Mouse (Mus musculus): Measurements from ENCODE around the gene Mapk8ip1. TPM values are rescaled to one million over a fixed set of nuclear protein-coding genes. Genes with fewer than 3 reads are reported as not detected.
A peak's percentile ranks its signal among the peaks of the same experiment; 100 is the strongest.

Gene Mapk8ip1
- polyA plus RNA-seq, 1 experiment = 2.0 TPM

- Histone ChIP-seq H3K4me3 (replicated peaks; ENCODE audit: control insufficient read depth, low read depth, low read length) (no peak overlapping the region), H3K27ac (ENCODE audit: control insufficient read depth, insufficient read depth, low read depth, low read length, poor library complexity) (no peak overlapping the region), H3K4me1 (ENCODE audit: control insufficient read depth, insufficient read depth, low read length) (peaks cover 5% of the 10 kb centered on the region)
- WGBS = 88% methylated on average over 10 of the region's 10 CpGs
- TF ChIP-seq CTCF (IDR thresholded peaks at IDR 0.05; ENCODE audit: control insufficient read depth, insufficient read depth, low read length) (no peak), POLR2A (IDR thresholded peaks at IDR 0.05; ENCODE audit: borderline replicate concordance, control insufficient read depth, low read depth, low read length) (no peak)
Observed at GRCm38 (mm10) chr2:92371971-92372690, 28.9 kb downstream of the Mapk8ip1 start.

- peaks cover 2% of the 10 kb centered on the region; the same call in 1 of the 2 replicates for H3K4me1 ChIP-seq (ENCODE audit: control insufficient read depth, insufficient read depth, low read length)
- H3K4me3 ChIP-seq (replicated peaks; ENCODE audit: control insufficient read depth, low read depth, low read length) = peak overlapping the region; percentile 10
- H3K27ac ChIP-seq (ENCODE audit: control insufficient read depth, insufficient read depth, low read depth, low read length, poor library complexity) = no peak overlapping the region
- 15% methylated on average over 45 of the region's 45 CpGs for WGBS
- TF ChIP-seq POLR2A (IDR thresholded peaks at IDR 0.05; ENCODE audit: borderline replicate concordance, control insufficient read depth, low read depth, low read length) = no peak
- no peak for TF ChIP-seq CTCF (IDR thresholded peaks at IDR 0.05; ENCODE audit: control insufficient read depth, insufficient read depth, low read length)
Observed at GRCm38 (mm10) chr2:92370821-92371805, 29.9 kb downstream of the Mapk8ip1 start.

- no peak overlapping the region for H3K27ac ChIP-seq (ENCODE audit: control insufficient read depth, insufficient read depth, low read depth, low read length, poor library complexity)
- TF ChIP-seq CTCF (IDR thresholded peaks at IDR 0.05; ENCODE audit: control insufficient read depth, insufficient read depth, low read length) (no peak), POLR2A (IDR thresholded peaks at IDR 0.05; ENCODE audit: borderline replicate concordance, control insufficient read depth, low read depth, low read length) (no peak)
- H3K4me1 ChIP-seq (ENCODE audit: control insufficient read depth, insufficient read depth, low read length) = no peaks in the 10 kb centered on the region
- 19% methylated on average over 19 of the region's 19 CpGs for WGBS
- H3K4me3 ChIP-seq (replicated peaks; ENCODE audit: control insufficient read depth, low read depth, low read length) = no peak overlapping the region
Observed at GRCm38 (mm10) chr2:92370375-92370774, 30.7 kb downstream of the Mapk8ip1 start.

- TF ChIP-seq CTCF (IDR thresholded peaks at IDR 0.05; ENCODE audit: control insufficient read depth, insufficient read depth, low read length) (no peak), POLR2A (IDR thresholded peaks at IDR 0.05; ENCODE audit: borderline replicate concordance, control insufficient read depth, low read depth, low read length) (no peak)
- Histone ChIP-seq H3K4me3 (replicated peaks; ENCODE audit: control insufficient read depth, low read depth, low read length) (no peak overlapping the region), H3K27ac (ENCODE audit: control insufficient read depth, insufficient read depth, low read depth, low read length, poor library complexity) (no peak overlapping the region), H3K4me1 (ENCODE audit: control insufficient read depth, insufficient read depth, low read length) (no peaks in the 10 kb centered on the region)
- WGBS = 56% methylated on average over 20 of the region's 20 CpGs
Observed at GRCm38 (mm10) chr2:92367383-92368029, 33.6 kb downstream of the Mapk8ip1 start.

- WGBS = 90% methylated on average over 10 of the region's 10 CpGs
- Histone ChIP-seq H3K4me1 (ENCODE audit: control insufficient read depth, insufficient read depth, low read length) (no peaks in the 10 kb centered on the region), H3K4me3 (replicated peaks; ENCODE audit: control insufficient read depth, low read depth, low read length) (no peak overlapping the region), H3K27ac (ENCODE audit: control insufficient read depth, insufficient read depth, low read depth, low read length, poor library complexity) (no peak overlapping the region)
- TF ChIP-seq CTCF (IDR thresholded peaks at IDR 0.05; ENCODE audit: control insufficient read depth, insufficient read depth, low read length) (no peak), POLR2A (IDR thresholded peaks at IDR 0.05; ENCODE audit: borderline replicate concordance, control insufficient read depth, low read depth, low read length) (no peak)
Observed at GRCm38 (mm10) chr2:92365568-92365967, 35.5 kb downstream of the Mapk8ip1 start.

- Histone ChIP-seq H3K27ac (ENCODE audit: control insufficient read depth, insufficient read depth, low read depth, low read length, poor library complexity) (no peak overlapping the region), H3K4me1 (ENCODE audit: control insufficient read depth, insufficient read depth, low read length) (no peaks in the 10 kb centered on the region), H3K4me3 (replicated peaks; ENCODE audit: control insufficient read depth, low read depth, low read length) (no peak overlapping the region)
- WGBS = 88% methylated on average over 4 of the region's 4 CpGs
- TF ChIP-seq POLR2A (IDR thresholded peaks at IDR 0.05; ENCODE audit: borderline replicate concordance, control insufficient read depth, low read depth, low read length) = no peak
- no peak for TF ChIP-seq CTCF (IDR thresholded peaks at IDR 0.05; ENCODE audit: control insufficient read depth, insufficient read depth, low read length)
Observed at GRCm38 (mm10) chr2:92364086-92364485, 37.0 kb downstream of the Mapk8ip1 start.

- no peak for TF ChIP-seq CTCF (IDR thresholded peaks at IDR 0.05; ENCODE audit: control insufficient read depth, insufficient read depth, low read length)
- TF ChIP-seq POLR2A (IDR thresholded peaks at IDR 0.05; ENCODE audit: borderline replicate concordance, control insufficient read depth, low read depth, low read length) = no peak
- Histone ChIP-seq H3K27ac (ENCODE audit: control insufficient read depth, insufficient read depth, low read depth, low read length, poor library complexity) (no peak overlapping the region), H3K4me1 (ENCODE audit: control insufficient read depth, insufficient read depth, low read length) (no peaks in the 10 kb centered on the region), H3K4me3 (replicated peaks; ENCODE audit: control insufficient read depth, low read depth, low read length) (no peak overlapping the region)
- WGBS = 90% methylated on average over 6 of the region's 6 CpGs
Observed at GRCm38 (mm10) chr2:92362571-92363228, 38.4 kb downstream of the Mapk8ip1 start.

Data from bone marrow, adult 2 months (tissue).